Mouse (Mus musculus): Measurements from ENCODE around the gene Gan.

- TF ChIP-seq GATA1 (IDR thresholded peaks at IDR 0.05; ENCODE audit: borderline replicate concordance, low read length), result no peak
- no peak for TF ChIP-seq FLI1 (IDR thresholded peaks at IDR 0.05; ENCODE audit: low read length)
Observed at GRCm38 (mm10) chr8:117196593-117196992, 38.7 kb downstream of the Gan start.
